Comparison of ENCODE assay signal across 1 mouse cellular context in the genomic region with DNA sequence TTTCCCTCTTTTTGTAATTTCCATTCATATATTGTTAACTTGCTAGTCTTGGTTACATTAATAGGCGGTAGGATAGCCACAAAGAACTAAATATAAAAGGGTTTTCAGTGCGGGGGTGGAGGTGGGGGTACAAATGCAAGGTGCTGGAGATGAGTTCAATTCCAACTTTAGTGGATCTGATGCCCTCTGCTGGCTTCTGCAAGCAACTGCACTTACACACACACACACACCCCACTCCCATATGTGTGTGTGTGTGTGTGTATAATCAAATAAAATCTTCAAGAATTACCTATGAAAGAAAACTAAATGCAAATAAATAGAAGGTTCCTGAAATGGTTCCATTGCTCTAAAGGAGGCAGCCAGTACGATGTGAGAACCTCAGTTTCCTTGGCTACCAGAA.
TF ChIP-seq lines count a peak whose summit lies in the region.

No protein-coding gene starts in this region.

TF ChIP-seq in MEL, 35 proteins besides CTCF, POLR2A, EP300 and RAD21 (continued from another document):
- no peak for TF ChIP-seq CHD1 (IDR thresholded peaks at IDR 0.05; ENCODE audit: low read depth, low read length)
- TF ChIP-seq NELFE (IDR thresholded peaks at IDR 0.05; ENCODE audit: low read depth, low read length): no peak
- no peak for TF ChIP-seq ZMIZ1 (IDR thresholded peaks at IDR 0.05; ENCODE audit: low read depth, low read length)
- no peak for TF ChIP-seq MEF2A (IDR thresholded peaks at IDR 0.05; ENCODE audit: extremely low read depth, insufficient replicate concordance, low read depth, low read length, poor library complexity, severe bottlenecking)
